Mouse (Mus musculus): Measurements from ENCODE around the gene Ikzf2. TPM values are rescaled to one million over a fixed set of nuclear protein-coding genes. Genes with fewer than 3 reads are reported as not detected.

The Ikzf2 gene
- polyA plus RNA-seq, 1 experiment from 2014 or later, result 4.3 TPM

DNA sequence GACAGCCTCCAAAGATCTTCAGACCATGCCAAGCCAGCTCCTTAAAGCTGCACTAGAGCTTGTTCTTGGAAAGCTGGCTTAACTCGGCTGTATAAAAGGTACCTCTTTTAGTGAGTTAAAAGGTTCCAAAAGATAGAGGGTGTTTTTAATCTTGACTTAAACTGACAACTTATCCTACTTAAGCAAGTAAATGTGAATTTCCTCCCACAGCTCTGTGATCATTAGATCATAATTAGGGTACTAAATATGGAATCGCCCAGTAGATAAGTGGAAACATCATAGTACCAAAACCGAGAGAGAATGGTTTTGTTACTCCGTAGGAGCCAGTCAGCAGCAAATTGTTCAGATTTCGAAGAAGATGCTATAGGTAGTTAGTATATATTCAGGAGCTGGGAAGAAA, 187.4 kb downstream of the Ikzf2 start:
- WGBS, result 88% methylated on average over 5 of the region's 5 CpGs
- Histone ChIP-seq H3K4me1 (no peaks in the 10 kb centered on the region), H3K9ac (no peak overlapping the region), H3K9me3 (no peaks in the 10 kb centered on the region), H3K36me3 (no peaks in the 10 kb centered on the region), H3K4me2 (replicated peaks) (no peak overlapping the region), H3K27ac (no peak overlapping the region), H3K27me3 (no peaks in the 10 kb centered on the region), H3K4me3 (no peak overlapping the region)
- no peak for ATAC-seq (ENCODE audit: low FRiP score, low read depth)

DNA sequence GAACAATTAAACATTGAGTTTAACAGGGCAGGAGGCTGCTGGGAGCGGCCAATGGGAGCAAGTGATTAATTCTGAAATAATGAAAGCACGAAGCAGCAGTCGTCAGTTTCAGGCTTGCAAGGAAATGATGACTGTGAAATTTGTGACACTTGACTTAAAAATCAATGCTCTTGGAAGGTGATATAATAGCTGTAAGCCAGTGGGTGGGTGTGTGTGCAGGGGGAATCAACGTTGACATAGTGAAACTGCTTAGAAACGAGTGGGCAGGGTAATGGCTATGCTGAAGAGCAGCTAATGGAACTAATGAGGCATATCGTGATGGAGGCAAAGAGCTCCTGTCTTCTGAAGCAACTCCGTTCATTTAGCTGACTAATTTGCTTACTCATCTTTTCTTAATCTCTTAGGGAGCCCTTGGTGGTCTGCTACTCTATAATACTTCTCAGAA, 188.2 kb downstream of the Ikzf2 start:
- Histone ChIP-seq H3K36me3 (no peaks in the 10 kb centered on the region), H3K27ac (no peak overlapping the region), H3K4me1 (no peaks in the 10 kb centered on the region), H3K4me2 (replicated peaks) (no peak overlapping the region), H3K9ac (no peak overlapping the region), H3K4me3 (no peak overlapping the region), H3K27me3 (no peaks in the 10 kb centered on the region), H3K9me3 (no peaks in the 10 kb centered on the region)
- 54% methylated on average over 7 of the region's 7 CpGs for WGBS
- no peak for ATAC-seq (ENCODE audit: low FRiP score, low read depth)

DNA sequence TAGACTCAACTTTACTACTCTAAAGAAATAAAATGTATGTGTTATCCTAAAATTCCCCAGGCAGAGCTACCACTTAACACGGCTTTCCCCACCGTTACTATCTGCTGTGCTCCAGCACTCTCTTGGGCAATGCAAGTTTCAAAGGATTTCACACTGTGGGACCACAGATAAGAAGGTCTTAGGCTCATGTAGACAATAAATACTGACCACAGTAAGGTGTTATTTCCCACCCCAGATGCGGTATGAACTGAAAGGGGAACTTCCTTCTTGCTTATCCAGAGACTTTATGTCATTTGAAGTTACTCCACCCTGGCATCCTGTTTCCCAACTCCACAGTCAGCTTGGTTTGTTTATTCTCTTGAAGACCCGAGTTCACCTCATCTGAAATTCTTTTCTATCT, 191.0 kb downstream of the Ikzf2 start:
- Histone ChIP-seq H3K27me3 (no peaks in the 10 kb centered on the region), H3K36me3 (no peaks in the 10 kb centered on the region), H3K4me2 (replicated peaks) (no peak overlapping the region), H3K9me3 (no peaks in the 10 kb centered on the region), H3K4me3 (no peak overlapping the region), H3K4me1 (no peaks in the 10 kb centered on the region), H3K27ac (no peak overlapping the region), H3K9ac (no peak overlapping the region)
- WGBS, result 69% methylated on average over 4 of the region's 4 CpGs
- ATAC-seq (ENCODE audit: low FRiP score, low read depth), result no peak

DNA sequence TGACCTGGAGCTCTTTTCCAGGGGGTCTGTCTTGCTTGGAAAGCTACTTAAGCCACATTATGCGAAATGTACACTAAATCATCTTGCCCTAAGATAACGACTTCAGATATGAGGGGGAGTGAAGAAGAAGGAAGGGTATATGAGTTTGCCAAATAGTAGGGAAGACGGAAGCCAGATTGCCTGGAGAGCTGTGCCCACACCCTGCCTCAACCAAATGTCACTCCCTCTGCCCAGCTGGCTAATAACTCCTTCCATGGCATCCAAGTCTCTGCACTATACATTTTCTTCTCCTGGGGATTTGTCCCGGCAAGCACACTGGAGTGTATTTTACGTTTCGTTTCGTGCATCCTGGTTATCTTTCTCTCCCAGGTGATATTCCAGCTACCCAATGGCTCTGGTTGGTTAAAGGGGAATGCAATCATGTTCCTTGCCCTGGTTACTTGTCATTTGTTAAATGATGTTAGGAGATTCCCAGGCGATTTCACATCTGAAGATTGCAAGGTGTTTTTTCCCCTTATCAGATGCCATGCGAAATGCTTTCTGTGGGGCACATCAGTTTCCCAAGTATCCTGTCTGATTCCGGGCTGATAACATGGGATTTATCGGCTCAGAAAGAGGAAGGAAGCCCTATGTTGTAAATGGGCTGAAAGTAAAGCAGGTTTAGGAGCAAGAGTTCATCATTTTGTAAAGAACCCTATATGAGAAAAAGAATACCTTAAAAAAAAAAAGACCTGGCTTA, 193.6 kb downstream of the Ikzf2 start:
- Histone ChIP-seq H3K36me3 (no peaks in the 10 kb centered on the region), H3K4me1 (no peaks in the 10 kb centered on the region), H3K9me3 (no peaks in the 10 kb centered on the region), H3K4me2 (replicated peaks) (no peak overlapping the region), H3K27me3 (no peaks in the 10 kb centered on the region), H3K4me3 (no peak overlapping the region), H3K9ac (no peak overlapping the region), H3K27ac (no peak overlapping the region)
- ATAC-seq (ENCODE audit: low FRiP score, low read depth), result no peak
- 78% methylated on average over 11 of the region's 11 CpGs for WGBS

DNA sequence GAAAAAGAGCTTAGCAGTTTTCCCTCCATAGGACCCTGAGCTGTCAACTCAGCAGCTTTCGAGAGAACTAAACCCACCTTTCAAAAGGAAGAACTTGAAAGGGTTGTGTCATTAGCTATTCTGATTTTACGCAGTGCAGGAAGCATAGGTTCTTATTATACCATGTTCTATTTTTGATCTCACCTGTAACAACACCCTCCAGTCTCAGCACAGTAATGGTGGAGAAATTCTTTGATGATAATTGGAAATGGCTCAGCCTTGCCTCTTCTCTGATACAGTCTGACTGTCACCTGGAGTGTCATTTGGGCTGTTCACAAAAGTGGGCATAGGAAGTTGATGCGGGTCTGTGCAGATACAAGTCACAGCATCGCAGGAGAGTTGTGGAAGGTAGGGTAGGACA, 195.0 kb downstream of the Ikzf2 start:
- no peak overlapping the region for H3K9ac ChIP-seq
- no peak overlapping the region for H3K27ac ChIP-seq
- no peak overlapping the region for H3K4me2 ChIP-seq (replicated peaks)
- no peak overlapping the region for H3K4me3 ChIP-seq
- no peaks in the 10 kb centered on the region for H3K36me3 ChIP-seq
- no peaks in the 10 kb centered on the region for H3K4me1 ChIP-seq
- H3K27me3 ChIP-seq, result no peaks in the 10 kb centered on the region
- 89% methylated on average over 4 of the region's 4 CpGs for WGBS
- H3K9me3 ChIP-seq, result no peaks in the 10 kb centered on the region
- no peak for ATAC-seq (ENCODE audit: low FRiP score, low read depth)

DNA sequence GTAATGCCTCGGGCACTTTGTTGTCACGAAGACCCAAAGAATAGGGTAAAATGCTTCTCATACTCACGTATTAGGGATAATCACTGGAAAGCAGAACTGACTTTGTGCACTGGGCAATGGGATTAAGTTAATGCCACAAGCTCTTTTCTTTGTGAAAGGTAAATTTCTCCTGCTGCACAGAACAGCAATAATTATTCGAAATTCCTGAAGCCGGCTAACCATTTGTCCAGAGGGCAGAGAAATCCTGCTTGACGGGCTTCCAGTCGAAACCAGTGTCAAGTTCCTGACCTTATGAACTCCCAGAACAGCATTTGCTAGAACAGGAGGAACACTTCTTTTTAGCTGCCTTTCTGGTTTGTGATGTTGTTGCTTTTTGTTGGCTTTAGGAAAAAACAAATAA, 198.0 kb downstream of the Ikzf2 start:
- WGBS, result 42% methylated on average over 7 of the region's 7 CpGs
- Histone ChIP-seq H3K4me1 (no peaks in the 10 kb centered on the region), H3K9ac (no peak overlapping the region), H3K4me2 (replicated peaks) (no peak overlapping the region), H3K36me3 (no peaks in the 10 kb centered on the region), H3K9me3 (no peaks in the 10 kb centered on the region), H3K27ac (no peak overlapping the region), H3K4me3 (no peak overlapping the region), H3K27me3 (no peaks in the 10 kb centered on the region)
- ATAC-seq (ENCODE audit: low FRiP score, low read depth), result no peak

DNA sequence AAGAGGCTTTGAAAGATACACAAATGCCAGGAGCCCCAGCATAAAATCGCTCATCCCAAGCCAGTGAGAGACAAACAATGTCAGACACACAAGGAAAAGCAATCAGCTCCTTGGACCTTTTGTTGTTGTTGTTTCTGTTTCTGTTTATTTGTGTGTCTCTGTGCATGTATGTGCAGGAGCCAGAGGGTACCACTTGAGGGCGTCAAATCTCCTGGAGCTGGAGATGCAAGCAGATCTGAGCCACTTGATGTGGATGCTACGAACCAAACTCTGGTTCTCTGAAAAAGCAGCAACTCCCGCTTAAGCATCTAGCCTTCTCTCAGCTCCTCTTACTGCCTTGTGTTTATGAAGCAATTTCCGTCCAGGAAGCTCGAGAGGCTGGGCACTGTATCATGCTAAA, 198.4 kb downstream of the Ikzf2 start:
- no peak overlapping the region for H3K4me3 ChIP-seq
- no peaks in the 10 kb centered on the region for H3K27me3 ChIP-seq
- no peak for ATAC-seq (ENCODE audit: low FRiP score, low read depth)
- no peak overlapping the region for H3K4me2 ChIP-seq (replicated peaks)
- no peaks in the 10 kb centered on the region for H3K9me3 ChIP-seq
- H3K27ac ChIP-seq, result no peak overlapping the region
- no peak overlapping the region for H3K9ac ChIP-seq
- no peaks in the 10 kb centered on the region for H3K4me1 ChIP-seq
- no peaks in the 10 kb centered on the region for H3K36me3 ChIP-seq
- 56% methylated on average over 6 of the region's 6 CpGs for WGBS

Other genes with a start within 250 kb of the Ikzf2 start
- 0.66 and 0.70 TPM in 2 replicates for gene Spag16, start 139.7 kb upstream of the Ikzf2 start, polyA plus RNA-seq (2015; fragmentation: Nextera tagmentation; extraction: Ambion mirVana)

All from limb, embryonic 13.5 days (tissue).